Mouse (Mus musculus) ES-Bruce4 (cell line): ENCODE results near the gene Stoml1.

Source experiments
- CTCF ChIP-seq: IDR thresholded peaks from one replicate; pipeline ENCODE4 v1.8.1; 2011; ENCODE audit warnings: low read depth, low read length
- POLR2A ChIP-seq: IDR thresholded peaks from one replicate; pipeline ENCODE4 v1.8.1; 2011; ENCODE audit warnings: low read length; ENCODE audit not compliant: insufficient read depth

DNA sequence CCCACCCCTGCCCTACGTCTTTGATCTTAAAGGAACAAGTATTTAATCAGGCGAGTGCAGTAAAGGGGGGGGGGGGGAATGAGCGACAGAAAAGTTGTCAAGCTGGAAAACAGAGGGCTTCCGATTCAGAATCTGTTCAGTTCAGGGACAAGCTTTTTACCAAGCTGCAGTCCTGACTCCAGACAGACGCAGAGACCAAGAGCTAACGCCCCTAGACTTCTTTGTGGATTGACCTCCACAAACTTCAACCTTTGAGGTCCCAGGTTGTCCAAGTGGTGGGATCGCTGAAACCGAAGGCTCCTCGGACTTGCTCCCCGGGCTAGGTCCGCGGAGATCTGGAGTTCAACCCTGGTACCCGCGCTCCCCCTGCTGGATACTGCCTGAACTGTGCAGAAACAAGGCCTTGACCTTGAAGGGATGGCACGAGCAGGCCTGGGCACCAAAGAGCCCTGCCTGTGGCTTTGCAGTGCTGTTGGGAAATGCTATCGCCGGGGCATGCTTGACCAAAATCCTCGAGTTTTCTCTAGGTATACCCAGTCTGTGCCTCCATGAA, 48.4 kb upstream of the Stoml1 start:
- peak; percentile 90 for TF ChIP-seq CTCF
- no peak for TF ChIP-seq POLR2A
